Mouse (Mus musculus) thymus, postnatal 36 days (tissue): Measurements from ENCODE around the gene Akap6.

Experiments used
- DNase-seq, 2 experiments: peaks; one replicate each; pipeline ENCODE4 v3.0.0; 2022; ENCODE audit warnings: mixed read lengths in 2 of 2

The Akap6 gene

DNA sequence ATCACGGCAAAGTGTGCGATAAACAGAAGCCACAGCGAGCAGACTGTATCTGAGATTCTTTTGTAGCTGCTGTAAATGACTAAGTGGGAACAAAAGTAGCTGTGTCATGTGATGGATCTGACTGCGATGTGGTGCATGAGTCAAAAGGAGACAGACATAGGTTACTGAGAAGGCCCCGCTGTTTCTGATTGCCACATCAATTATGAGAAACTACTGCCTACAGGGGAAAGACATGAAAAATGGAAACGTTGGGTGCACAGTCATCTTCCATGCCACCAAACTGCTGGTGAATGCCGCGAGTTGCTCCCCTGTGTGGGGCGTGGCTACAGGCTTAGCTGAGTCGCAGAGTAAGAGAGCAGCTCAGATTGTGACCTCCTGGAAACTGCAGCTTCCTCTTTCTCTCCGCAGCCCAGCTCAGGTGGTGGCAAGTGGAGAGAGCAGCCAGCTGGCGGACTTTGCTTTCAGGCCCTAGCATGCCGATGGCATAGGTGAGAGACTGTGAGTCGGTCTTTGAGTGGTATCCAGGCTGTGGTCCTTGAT is 83.8 kb downstream of the Akap6 start:
- peak; percentile 51 to 64 for DNase-seq

DNA sequence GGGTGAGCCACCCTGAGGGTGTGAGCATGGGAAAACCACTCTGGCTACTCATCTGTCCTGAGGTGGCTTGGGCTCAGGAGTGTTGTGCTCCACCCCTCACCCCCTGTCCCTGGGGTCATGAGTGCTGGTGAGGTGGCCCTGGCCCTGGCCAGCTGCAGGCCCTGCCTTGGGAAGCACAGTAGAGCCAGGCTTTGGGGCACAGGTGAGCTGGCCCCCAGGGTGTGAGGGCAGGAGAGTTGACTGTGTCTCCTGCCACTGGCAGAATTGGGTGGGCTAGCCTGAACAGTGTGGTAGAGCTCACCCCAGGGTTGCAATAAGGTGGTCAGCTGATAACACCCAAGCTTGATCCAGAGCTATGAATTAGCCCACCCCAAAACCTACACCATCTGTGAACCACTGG is 86.0 kb downstream of the Akap6 start:
- no peak for DNase-seq

DNA sequence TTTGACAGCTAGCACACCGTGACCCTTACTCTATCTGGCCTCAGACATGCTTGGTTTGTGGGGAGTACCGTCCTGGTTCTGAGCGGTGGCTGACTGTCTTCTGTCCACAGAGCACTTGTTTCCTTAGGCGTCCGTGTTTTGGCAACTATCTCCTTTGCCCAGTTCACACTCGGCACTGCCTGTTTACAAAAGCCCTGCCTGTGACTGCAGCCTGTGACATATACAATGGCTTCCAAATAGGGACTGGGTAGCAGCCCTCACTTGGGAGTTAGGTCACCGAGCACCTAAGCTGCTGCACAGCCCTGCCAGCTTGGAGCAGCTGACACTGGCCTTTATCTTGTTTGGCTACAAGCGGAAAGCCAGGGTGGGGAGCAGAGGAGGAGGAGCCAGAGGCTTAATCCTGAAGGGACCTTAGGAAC is 91.2 kb downstream of the Akap6 start:
- no peak for DNase-seq

DNA sequence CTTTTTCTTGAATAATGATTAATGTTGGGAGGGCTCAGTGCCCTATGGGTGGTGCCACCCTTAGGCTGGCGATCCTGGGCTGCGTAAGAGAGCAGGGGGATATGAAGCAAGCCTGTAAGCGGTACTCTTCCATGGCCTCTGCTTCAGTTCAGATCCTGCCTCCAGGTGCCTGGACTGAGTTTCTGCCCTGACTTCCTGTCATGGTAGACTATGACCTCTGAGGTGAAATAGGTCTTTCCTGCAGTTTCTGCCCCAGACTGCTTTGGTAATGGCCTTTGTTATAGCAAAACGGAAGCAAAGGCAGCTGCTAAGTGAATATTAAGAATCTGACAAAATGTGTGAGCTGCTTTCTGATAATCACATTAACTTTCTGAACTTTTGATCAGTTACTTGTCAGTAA is 94.9 kb downstream of the Akap6 start:
- DNase-seq, result no peak

DNA sequence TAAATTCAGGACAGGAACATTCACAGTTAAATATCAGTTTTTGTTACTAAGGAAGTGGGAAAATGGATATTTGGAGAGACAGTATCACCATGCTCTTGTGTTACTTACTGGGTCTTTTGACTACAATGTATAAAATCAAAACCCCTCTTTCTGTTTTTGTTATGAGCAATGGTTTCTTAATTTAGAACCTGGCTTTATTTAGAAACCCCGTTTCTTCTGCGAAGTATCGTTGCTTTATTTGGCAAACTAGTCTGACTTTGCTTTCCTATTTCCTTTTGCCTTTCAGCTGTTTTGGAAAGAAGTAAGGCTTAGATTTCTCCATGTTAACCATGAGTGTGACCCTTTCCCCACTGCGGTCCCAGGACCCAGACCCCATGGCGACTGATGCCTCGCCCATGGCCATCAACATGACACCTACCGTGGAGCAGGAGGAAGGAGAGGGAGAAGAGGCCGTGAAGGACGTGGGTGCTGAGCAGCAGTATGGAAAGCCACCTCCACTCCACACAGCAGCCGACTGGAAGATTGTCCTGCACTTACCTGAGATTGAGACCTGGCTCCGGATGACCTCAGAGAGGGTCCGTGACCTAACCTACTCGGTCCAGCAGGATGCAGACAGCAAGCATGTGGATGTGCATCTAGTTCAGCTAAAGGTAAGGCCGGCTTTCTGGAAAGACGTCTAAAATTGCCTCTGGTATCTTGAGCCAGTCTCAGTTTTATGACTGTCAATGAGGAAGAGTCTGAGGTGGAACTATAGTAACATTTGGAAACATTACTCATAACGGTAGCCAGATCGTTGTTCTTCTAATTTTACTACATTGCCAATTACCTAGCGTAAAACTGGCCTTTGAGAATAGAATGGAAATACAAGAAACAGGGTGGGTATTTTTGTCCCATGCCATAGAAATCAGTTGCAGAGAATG is 96.6 kb downstream of the Akap6 start:
- peak in 1 of 2 experiments; percentile 10 for DNase-seq

DNA sequence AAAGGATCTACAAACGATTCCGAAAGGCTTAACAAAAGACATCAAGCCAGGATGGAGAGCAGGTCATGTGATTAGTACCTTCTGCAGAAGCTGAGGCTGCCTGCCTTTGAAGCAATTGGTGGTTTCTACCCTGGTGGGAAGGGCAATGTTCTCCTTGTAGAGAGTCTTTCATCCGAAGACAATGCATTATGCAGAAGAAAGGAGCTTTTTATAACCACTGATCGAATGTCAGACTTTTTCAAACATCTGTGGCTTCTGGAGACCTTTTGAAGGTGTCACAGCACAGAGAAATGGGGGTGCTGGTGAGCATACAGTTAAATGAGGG is 97.2 kb downstream of the Akap6 start:
- peak; percentile 29 to 54 for DNase-seq

DNA sequence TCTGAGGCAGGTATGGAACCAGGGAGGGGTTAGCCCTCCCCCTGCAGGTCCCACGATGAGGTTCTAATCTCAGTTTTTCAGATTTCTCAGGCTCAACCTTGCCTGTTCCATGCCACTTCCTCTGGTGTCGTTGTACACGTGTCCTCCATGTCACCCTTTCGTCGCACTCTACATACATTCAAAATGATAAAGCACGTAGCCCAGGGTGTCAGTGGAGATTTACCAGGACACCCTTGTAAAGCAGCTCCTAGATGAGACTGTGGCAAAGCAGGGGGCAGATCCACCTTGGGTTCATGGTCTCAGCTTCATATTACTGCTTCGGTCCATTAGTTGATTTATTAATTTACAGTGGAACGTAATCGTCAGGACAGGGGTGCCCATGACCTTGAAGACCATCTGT is 100.5 kb downstream of the Akap6 start:
- no peak for DNase-seq

DNA sequence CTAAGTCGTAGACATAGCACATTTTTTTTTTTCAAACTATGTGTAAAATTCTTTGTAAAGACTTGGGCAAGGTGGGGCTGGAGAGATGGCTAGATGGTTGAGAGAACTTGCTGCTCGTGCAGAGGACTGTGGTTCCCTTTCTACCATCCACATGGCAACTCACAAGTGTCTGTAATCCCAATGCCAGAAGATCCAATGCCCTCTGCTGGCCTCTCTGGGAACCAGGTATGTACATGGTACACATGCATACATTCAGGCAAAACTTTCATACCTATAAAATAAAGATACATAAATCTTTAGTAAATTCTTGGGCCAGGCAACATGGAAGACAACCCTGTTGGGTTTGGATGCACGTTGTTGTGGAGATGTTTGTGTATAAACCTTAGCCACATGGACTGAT is 107.1 kb downstream of the Akap6 start:
- no peak for DNase-seq

DNA sequence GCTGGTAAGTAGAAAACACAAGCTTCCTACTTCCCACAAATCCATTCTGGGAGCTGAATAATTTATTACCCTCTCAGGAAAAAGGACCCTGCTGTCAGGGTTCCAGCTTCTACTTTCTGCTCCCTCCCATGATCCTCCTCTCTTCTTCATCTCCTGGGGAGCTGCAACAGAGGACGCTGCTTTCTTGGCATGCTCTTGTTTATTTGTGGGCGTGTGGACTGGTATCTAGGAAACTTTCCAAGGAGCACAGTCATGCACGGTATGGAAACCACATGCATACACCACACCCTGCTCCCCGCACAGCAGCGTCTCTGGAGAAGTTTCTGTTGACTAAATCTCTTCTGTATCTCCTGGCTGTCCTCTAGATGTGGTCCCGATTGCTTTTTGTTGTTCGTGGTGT is 119.4 kb downstream of the Akap6 start:
- DNase-seq, result no peak

DNA sequence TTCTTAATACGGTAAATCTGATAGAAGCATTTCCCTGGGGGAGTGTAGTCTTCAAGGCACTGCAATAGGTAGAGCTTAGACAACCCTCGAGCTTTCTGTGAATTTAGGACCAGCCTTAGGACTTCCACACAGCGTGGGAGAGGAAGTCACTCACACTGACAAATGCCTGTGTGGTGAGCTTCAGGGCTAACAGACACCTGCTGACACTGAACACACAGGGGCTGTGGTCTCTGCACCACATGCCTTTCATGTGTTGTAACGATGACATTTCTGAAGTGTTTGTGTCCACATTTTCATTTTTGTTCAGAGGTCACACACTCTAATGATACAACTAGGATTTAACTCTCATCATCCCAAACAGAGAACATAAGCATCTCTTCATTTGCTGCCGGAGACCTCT is 125.6 kb downstream of the Akap6 start:
- peak in 1 of 2 experiments; percentile 38 for DNase-seq

DNA sequence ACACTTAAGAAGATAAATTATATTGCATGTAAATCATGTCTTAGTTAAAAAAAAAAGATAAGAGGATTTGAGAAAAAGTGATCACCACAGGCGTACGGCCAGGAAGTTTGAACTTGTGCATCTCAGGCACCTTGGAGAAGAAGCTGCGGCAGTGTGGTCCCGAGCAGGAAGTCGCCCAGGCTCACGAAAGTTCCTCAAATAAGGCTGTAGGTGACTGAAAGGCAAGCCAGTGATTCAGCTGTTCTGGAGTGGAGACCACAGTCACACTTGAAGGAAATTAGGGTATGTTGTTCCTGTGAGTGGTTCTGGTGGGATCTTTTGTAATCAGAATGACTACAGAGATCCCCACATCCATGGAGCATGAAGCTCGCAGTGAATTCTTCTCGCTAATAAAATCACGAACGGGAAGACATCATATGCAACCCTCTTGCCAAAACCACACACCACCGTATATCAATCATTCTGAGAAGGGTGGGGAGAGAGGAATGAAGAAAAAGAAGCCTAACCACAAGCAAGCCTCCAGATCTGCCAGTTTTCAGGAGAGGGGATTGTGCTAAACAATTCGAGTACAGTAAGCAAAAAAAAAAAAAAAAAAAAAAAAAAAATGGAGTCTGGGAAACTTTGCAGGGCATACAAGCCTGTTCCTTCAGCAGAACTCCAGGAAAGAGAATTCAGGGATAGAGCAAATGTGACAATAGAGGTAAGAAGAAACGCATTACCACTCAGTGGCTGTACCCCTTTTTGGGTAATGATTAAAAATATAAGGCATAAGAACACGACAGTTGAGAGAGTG is 130.0 kb downstream of the Akap6 start:
- DNase-seq, result peak; percentile 29 to 37

DNA sequence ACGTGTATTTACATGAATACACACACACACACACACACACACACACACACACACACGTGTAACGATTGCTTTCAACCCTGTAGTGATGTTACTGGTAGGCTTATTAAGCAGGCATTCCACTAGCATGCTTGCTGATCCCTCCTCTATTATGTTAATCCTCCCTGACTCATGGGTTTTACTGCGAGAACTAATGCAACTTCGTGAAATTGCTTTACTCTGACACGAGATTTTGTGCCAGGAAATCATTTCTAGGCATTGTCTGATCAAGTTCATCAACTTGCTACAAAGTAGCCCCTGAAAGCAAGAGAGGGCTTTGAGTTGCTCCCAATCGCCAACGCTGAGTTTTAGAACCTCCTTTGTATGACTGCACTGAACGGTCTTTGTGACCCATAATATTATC is 132.6 kb downstream of the Akap6 start:
- no peak for DNase-seq

DNA sequence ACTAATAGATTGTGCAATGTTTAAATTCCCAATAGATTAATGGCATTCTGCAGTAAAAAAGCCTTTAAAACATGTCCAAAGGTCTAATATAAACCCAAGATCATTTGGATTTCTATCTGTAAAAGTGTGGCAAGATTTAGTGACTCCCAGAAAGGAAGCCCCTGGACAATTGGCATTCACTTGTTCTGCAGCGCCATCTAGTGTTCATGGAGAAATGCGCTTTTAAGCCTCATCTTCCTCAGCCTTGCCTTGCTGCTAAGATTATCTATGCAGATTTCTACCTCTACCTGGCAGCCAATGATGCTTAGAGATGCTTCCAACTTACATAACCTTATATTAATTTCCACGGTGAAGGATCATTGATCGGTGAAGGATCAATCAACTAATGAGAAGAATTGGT is 133.0 kb downstream of the Akap6 start:
- peak; percentile 41 to 53 for DNase-seq

DNA sequence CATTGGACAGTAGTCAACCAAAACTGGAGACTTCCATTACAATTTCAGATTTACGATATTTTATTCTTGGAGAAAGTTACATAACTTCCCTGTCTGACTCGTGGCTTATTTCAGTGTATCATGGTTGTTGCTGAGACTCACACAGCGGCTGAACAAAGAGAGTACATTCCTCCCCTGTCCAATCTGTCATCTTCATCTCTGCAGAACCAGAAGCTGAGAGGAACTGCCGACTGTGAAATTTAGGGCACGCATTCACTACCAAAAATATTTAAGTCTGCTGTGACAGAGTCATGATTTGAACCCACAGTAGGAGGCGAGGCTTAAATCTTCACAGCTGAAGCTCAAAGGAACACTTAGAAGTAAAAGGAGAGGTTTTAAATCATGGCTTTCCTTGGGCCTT is 134.0 kb downstream of the Akap6 start:
- no peak for DNase-seq

DNA sequence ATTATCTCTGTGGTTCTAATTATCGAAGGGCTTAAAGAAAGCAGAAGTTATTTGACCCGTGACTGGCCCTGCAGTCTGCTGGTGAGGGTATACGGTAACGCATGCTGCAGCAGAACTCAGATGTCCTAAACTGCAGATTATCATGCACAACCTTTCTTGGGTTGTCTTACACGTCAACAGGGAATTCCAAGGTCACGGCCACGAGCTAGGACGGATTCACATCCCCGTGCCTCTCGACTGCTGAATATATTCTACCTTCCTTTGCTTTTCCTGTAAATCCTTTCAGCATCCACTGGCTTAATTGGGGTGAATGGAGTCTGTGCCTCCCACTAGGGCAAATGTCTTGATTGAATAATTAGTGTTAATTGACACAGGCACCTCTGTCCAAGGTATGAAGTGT is 134.9 kb downstream of the Akap6 start:
- no peak for DNase-seq

DNA sequence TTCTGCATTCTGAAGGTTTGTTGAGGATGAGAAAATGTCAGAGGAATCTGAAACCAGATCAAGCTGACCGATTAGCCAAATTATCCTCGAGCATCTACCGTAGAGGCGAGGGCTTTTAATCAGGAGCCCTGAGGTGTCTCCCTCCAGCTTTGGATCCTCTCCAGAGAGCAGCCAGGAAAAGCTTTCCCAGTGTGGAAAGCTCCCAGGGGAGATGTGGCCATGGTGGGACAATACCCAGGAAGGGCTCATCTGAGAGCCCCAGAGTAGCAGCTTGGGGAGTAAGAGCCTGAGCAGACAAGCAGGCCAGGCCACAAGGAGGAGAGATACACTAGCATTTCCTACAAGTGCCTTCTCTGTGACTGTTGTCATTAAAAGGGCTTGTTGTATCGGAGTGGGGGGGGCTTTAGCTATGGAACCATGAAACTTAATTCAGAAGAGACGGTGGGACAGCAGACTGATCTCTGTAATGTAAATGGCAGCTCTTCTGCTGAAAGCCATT is 135.6 kb downstream of the Akap6 start:
- no peak for DNase-seq

DNA sequence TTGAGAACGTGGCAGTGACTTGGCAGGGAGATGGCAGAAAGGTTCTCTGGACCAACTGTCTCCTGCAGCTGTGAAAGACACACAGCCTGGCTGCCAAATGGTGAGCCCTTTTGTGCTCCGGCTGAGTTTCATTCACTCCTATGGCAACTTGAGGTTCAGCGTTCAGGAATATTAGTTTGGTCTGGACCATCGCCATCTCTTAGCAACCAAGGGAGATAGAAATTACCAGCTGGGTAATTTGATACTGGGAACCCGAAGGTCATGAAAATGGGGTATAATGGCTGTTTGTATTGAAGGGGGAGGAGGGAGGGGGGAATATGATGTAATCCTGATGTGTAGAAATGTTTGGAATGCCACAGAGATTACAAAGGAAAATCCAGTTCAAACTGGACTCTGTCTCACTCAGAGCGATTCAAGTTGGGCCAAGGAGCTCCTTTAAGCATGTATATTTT is 136.1 kb downstream of the Akap6 start:
- DNase-seq, result no peak

DNA sequence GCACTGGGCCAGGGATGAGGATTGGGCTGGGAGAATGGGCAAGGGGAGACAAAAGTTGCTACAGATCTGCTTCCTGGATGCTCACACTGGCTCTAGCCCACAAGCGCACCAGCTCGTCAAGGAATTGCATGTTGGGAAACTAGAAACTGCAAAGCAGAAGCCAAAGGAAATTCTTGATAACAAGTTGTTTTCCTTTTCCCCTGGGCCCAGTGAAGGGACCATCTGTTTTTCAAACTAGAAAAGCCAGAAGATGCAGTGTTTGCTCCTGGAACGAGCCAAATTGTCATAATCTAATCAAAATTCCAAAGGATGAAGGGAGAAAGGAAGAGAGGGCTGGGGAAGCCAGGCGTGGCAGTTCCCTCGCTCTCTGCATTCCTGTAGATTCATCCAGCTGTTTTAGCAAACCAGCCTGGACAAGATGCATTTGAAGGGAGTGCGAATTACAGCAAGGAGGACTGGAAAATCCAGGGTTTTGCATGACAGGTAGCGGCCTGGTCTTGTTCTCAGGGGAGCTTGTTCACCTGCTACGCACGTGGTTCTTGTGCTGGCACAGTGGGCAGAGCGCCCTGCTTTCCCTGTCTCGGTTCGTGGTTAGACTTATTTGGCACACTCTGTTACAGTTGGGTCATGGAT is 136.8 kb downstream of the Akap6 start:
- no peak for DNase-seq

DNA sequence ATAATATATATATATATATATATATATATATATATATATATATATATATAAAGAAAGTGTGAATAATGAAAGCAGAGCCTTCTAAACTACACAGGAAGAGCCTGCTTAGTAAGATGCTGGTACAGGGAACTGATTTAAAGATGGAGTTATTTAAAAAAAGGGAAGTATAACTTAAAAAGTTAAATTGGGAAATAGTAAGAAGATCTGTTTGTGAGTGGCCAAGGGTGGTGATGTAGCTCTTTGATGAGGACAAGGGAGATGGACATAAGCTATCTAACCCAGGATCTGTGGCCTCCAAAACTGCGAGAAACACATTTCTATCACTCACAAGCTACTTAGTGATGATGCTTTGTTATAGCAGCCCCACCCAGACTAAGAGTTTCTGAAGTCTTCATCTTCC is 146.8 kb downstream of the Akap6 start:
- DNase-seq, result no peak

DNA sequence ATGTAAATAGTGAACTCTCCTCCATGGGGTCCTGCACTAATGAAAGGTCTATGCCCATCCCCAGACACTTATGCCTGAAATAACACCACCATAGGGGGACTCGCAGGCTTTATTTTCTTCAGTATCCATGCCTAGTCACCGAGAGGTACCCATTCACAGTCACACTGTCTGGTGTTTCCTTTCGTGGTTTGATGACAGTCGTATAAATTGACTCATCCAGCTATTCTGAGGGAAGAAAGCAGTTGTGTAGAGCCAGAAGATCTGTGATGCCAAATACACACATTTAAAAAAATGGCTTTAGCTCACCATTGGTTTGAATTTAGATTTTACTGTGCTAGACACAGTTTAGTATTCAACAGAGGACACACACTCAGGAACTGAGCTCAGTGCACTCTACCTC is 147.8 kb downstream of the Akap6 start:
- no peak for DNase-seq

DNA sequence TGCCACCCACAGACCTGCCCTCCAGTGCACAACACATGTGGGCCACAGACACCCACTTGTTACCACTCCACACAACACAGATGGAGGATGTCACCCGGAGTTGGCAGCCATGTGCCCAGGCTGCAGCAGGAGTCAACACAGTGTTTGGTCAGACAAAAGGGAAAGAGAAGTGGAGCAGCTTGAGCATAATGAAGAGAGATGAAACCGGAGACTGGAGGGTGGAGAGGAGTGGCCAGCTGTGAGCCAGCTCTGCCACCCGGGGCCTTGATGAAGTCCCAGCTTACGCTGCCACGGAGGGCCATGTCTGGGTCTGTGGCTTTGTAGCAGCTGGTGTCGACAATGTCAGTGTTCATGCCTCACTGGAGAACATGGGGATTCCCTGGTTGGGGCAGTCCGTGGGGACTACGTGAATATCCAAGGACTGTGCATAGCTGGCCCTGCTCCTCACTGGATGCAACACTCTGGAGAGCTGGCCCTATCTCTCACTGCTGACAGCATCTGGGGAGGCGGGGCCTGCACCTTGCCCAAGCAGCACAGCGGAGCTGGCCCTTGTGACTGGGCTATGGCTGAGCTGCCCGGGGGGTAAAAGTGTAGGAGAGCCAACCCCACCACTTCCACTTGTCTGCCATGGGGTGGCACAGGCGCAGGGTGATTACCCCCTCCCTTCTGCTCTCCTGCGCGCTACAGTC is 148.8 kb downstream of the Akap6 start:
- no peak for DNase-seq

DNA sequence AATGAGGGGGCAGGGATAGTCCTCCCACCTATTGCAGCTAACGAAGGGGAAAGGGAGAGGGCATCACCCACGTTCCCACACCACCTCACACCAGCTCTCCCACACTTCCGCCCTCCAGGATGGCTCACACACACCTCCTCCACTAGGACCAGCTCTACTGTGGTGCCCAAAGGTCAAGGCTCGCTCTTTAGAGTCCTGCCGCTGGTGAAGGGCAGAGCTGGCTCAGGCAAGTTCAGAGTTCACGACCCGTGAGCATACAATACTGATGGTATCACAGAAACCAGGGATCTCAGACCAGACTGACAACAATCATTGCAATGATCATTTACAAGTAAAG is 149.3 kb downstream of the Akap6 start:
- no peak for DNase-seq

DNA sequence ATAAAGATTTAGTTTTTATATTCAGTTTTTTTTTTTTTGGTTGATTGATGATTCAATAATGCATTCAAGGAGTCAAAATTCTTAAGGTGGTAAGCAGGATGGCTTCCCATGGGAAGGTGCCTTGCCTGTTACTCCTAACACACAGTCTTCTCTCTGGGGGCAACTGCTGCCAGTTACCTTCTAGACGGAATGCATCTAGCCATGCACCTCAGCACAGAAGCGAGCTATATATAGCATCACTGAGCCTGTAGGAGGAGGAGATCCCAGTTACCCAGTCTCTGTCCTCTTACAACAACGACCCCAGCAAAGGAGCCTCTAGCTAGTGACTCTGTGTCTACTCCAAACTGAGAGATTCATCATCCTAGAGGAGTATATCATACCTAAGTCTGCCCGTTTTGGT is 150.1 kb downstream of the Akap6 start:
- DNase-seq, result no peak
